Mouse (Mus musculus): ENCODE measurements around the gene Gm826.

- TF ChIP-seq POLR2A (IDR thresholded peaks at IDR 0.05; ENCODE audit: low read depth, low read length) (no peak), CTCF (IDR thresholded peaks at IDR 0.05; ENCODE audit: extremely low read depth, insufficient read length, insufficient replicate concordance, low read depth, low read length) (no peak)
Observed at GRCm38 (mm10) chr2:160354319-160354718, 20.4 kb upstream of the Gm826 start.

Measured in small intestine, adult 2 months (tissue).